Mouse (Mus musculus) gastrocnemius, postnatal 36 days (tissue): ENCODE results near the gene Prkcb. TPM values are rescaled to one million over a fixed set of nuclear protein-coding genes. Genes with fewer than 3 reads are reported as not detected.

ENCODE experiments used
- DNase-seq, 2 experiments: peaks; one replicate each; pipeline ENCODE4 v3.0.0; 2022
- intact Hi-C: fragments of 180-260 bp; cut with DNase I; formaldehyde crosslinking; loops from one replicate; pipeline ENCODE4 v1.15.1; 2025
- total RNA-seq, 2 experiments: library from RNA; stranded (reverse); gene quantifications; 2 replicates each; pipeline ENCODE4 v1.2.3; 2021

The Prkcb gene
- total RNA-seq, 2 experiments from 2014 or later: 1.4 to 1.8 TPM

DNA sequence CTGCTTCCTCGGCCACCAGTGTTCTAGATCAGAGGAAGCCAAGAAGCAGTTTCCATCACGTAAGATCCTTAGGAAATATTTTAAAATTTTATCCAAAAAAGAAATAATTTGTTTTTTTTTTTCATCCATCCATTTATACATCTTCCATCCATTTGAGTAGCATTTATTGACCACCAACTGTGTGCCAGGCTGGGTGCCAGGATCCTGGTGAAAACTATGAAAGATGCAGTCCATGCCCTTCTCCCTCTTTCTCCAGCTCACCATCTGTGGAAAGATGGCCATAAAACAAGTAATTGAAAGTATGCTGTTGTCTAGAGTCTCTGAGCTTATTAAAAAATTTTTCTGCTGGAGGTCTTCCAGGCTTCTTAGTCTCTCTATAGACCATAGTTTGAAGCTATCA lies 341.8 kb downstream of the Prkcb start:
- DNase-seq: no peak
- intact Hi-C loops: no loop called here

DNA sequence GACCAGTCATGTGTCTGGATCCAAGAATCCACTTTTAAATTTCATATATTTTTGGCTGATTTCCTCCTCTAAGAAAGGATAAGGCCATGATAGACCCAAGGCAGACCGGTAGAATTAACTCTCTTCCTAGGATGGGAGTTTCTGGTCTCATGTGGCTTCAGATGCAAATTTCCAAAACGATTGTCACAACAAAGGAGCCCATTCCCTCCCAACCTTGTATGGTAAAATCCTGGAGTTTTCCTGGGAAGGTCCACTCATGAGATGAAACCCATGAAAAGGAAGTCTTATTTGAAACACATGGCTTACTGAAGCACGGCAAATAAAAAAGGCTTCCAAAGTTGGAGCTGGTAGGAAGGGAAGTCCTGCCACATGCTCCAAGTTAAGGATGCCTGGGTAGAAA lies 342.6 kb downstream of the Prkcb start:
- no peak for DNase-seq
- intact Hi-C loops: no loop called here

DNA sequence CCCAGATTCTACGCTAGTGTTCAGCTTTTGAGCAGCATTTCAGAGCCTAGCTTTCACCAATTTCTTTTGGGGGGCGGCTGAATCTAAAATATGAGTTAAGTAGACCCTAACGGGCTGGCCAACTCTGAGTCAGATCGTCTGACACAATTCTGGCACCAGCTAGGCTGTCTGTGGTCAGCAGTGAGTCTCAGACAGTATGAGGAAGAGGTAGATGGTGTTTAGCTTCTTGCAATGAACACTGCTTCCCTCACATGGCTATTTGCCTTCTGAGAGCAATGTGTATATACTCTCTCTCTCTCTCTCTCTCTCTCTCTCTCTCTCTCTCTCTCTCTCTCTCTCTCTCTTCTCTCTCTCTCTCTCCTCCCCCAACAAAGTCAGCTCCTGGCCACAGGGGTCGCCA lies 344.4 kb downstream of the Prkcb start:
- no peak for DNase-seq
- intact Hi-C loops: no loop called here

DNA sequence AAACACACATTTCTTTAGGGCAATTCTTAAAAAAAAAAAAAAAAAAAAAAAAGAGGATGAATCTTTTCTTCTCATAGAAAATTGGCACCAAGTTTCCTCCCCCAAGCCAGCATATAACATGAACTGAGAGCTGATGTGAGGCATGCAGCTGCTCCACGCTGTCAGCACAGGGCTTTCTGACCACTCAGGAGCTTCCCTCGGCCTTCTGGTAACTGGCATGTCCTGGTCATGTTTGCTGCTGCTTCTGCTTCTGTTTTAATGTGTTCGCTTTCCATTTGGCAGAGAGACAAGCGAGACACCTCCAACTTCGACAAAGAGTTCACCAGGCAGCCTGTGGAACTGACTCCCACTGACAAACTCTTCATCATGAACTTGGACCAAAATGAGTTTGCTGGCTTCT lies 344.9 kb downstream of the Prkcb start:
- no peak for DNase-seq
- intact Hi-C loops: no loop called here

DNA sequence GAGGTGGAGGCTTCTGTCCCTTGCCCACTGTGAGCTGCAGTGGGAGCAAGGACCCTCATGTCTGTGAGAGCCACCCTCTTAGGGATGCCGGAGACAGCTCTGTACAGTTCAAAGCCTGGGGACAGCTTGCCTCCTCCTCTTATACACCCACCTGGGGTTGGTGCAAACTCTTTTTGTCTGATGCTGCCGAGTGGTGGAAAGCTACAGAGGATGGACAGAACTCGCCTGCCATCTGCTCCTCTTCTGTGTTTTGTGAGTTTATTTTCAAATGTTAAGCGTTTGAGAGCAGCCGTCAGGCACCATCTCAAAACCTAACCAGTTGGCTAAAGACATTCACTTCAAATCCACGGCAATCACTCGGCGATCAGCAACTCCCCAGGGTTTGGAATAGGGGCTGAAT lies 355.1 kb downstream of the Prkcb start:
- intact Hi-C loops: no loop called here

DNA sequence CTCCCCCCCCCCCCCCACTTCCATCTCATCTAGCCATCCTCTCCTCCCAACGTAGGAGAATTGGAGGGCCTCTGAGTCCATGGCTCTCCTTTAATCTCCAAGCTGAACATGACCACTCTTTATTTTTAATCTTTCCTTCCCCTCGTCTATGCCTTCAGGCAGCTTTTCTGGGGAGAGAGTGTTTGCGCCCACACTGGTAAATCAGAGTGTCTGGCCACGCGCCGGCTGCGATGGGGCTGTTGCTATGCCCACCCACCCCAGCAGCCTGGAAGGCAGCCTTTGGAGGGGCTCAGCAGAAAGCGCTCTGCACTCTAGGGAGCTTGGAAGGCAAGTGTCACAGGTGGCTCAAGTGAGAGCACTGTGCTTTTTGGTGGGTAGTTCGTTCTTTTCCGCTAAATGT lies 360.8 kb downstream of the Prkcb start:
- DNase-seq: no peak
- intact Hi-C loops: no loop called here

More for the DNA sequence above, 355.1 kb downstream of the Prkcb start:
- DNase-seq: no peak

DNA sequence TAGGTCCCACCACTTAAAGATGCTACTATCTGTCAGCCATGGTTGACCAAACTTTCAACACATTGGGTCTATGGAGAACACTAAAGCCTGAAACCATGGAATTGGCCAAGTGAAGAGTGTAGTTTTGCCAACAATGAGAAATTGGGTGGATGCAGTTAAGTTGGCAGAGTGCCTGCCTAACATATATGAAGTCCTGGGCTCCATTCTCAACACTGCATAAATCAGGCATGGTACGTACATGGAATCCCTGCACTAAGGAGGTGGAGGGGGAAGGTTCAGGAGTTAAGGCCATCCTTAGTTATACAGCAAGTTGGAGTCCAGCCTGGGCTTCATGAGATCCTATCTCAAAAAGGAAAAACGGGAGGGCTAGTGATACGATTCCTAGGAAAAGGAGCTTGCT lies 364.0 kb downstream of the Prkcb start:
- no peak for DNase-seq
- intact Hi-C loops: no loop called here

DNA sequence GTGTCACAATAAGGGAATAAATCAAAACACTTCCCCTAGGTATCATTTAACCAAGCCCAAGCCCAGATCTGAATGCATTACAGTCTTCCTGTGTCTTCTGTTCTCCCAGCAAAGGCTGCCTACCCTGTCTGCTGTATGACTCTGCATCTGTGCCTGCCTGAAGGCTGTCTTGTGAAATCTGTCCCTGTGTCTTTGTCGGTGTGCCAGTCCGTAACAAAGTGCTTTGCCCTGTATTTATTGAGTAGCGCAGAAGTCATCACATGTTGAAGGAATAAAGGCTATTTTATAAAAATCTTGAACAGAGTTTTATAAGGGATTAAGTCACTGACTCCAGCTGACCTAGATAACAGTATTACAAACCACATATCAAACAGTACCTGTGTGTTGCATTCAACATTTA lies 368.1 kb downstream of the Prkcb start:
- DNase-seq: no peak
- intact Hi-C loops: no loop called here

DNA sequence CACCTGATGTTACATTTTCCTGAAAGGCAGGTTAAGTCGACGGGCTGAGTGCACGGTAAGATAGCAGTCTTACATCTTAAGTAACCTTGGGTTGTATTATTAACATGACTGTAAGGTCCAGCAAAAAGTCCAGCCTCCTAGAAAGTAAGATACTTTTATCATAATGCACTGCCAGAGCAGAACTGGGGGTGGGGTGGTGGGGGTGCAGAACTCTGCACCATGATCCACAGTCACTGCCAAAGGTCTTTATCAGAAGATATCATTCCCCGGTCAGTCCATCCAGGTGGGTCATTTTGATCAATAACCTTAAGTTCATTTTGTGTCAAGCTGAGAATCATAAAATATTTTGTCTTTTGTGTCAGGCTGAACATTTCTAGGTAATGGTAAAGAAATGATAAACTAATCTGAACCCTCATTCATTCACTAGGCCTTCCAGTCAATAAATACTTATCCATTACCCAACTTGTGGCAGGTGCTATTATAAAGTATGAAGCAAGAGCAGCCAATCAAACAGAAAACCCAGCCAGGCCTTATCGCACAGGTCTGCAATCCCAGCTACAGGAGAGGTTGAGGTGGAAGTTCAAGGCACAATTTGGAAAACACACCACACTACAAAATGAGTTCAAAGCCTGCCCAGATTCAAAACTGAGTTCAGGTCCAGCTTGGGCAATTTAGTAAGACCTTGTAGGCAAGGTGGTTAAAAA lies 369.0 kb downstream of the Prkcb start:
- DNase-seq: no peak
- intact Hi-C loops: no loop called here

DNA sequence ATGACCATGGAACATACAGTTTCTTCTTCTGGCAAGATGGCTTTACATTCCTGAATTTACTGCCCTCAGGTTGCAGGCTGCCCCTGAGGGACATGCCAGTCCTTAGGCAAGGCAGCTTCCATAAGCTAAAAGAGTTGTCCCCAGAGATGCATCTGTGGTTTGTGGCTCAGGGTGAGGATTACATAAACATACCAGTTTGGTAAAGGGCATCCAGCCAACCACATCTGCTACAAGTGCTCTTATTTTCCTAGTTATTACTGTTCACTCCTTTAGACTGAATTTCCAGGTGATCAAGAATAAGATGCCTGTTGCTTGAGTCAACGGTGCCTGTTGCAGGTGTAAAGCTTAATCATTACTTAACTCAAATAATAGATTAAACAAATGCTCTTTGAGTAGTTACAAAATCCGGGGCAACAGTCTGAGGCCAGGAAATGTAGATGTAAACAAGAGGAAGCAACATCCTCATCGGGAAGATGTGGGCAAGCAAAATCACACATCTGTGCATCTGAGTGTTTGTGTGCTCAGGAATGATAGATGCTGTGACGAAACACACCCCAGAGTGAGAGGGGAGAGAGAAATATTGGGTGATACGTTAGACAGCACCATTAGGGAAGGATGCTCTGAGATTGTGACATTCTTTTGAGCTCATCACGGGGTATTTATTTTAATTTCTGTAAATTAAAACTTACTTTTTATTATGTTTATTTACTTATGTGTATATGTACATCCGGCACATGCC lies 376.9 kb downstream of the Prkcb start:
- intact Hi-C loops: loop anchor here (5.0 kb wide), 1 partner anchor 193 kb away; no protein-coding TSS in a partner anchor
- DNase-seq: no peak

DNA sequence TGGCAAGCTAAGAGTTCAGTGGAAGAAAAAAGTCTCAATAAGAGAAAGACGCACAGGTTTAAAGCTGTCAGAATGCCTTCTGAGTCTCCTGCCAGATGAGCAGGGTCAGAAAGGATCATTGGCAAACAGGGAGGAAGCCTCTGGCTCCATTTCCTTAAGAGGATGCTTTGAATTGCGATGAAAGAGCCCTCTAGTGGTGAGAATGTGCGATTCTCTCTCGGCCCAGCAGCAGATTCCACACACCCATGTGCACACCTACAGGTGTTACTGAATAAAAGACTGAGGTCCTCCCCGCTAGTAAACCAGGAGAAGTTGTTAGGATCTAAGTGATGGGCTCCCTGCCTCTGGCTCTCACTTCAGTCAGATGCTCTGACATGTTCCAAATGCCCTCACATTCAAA lies 379.4 kb downstream of the Prkcb start:
- intact Hi-C loops: loop anchor here (5.0 kb wide), 1 partner anchor 196 kb away; no protein-coding TSS in a partner anchor
- DNase-seq: no peak

DNA sequence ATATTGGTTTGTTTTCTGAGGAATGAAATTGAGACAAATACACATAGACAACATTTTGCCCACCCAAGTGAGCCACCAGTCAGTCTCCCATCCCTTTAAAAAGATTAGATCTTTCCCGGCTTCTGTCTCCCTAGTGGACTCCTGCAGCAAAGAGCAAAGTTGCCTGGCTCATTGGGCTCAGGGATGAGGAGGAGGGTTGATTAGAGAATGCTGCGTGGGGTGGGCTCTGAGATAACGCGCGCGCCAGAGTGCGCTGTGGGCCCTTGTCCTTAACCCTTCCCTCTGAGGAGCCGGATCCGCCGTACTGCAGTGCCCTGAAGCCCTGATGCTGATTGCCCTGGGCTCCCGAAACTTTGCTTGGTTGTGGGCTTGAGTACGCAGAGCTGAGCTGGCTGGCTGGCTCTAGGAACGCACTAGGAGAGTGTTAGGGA lies 381.9 kb downstream of the Prkcb start, which contains the start of gene Cacng3:
Cacng3 (plus strand) TSS at position 51 of the 431 bp plus-strand sequence.
- no peak for DNase-seq
- intact Hi-C loops: no loop called here

DNA sequence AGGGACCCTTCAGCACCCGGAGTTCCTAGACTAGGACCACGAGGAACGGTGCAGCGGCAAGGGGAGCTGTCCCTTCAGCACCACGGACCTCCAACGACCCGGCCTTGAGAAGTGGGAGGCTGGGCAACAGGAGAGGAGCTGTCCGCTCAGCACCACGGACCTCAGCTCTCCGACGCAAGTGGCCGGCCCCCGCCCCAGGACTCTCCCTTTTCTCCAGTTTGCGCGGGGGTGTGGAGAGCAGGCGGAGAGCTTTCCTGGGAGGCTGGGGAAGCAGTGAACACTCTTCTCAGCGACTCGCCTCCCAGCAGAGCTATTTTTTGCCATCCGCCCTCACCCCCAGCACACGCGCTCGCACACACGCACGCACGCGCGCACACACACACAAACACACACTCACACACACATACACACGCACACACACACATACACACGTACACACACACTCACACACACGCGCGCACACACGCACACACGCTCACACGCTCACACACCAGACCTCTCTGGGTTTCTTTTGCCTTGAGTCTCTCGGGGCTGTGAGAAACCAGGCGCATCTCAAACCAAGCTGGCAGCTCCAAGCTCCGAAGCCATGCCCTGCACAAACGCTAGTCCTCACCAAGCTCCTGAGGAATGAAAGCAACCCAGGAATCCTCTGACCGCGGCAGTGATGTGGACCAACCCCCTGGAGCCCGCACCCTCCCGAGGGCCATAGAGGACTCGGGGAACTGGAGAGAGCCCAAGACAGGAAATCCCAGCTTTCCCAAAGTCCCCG lies 382.5 kb downstream of the Prkcb start:
- peak; percentile 61 to 67 for DNase-seq
- intact Hi-C loops: no loop called here

DNA sequence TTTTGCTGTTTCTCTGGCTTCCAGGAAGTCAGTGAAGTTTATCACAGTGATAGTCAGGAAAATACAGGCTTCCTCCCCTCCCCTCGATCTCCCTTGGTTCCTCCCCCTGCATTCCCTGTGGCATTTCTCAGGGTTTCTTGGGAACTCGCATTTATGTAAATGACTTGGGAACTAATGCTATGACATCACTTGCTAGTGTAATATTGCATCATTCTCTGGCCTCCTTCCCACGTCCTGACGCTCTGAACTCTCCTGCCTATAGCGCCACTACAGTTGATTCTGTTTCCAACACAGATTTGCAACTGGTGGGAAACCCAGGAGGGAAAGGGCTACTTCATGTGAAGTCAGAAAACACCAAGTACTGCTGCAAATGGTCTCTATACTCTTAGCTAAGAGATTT lies 384.4 kb downstream of the Prkcb start:
- intact Hi-C loops: no loop called here

DNA sequence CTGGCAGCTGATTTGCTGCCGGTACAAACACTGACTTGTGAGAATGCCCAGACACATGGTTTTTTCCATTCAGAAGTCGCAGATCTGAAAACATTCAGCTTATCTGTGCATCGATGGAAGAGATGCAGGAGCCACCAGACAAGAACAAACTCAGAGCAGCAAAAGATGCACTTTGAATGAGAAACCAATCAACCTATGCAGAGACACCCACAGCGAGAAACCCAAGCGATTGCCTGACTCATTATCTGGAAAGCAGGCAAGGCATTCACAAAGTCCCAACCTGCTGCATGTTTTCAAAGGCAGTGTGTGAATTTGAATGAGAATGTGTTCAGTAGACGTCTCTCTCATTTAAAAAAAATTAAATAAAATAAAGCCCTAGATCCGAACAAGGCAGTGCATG lies 386.7 kb downstream of the Prkcb start:
- intact Hi-C loops: no loop called here

More for the DNA sequence above, 384.4 kb downstream of the Prkcb start:
- DNase-seq: no peak

More for the DNA sequence above, 386.7 kb downstream of the Prkcb start:
- no peak for DNase-seq

Other genes with a start within 250 kb of the Prkcb start
- gene Ubfd1, start 221.6 kb upstream of the Prkcb start, total RNA-seq: 10 to 100 TPM; 20.2 to 21.3 TPM
- 1 to 10 TPM; 6.8 to 7.0 TPM for gene Ears2, start 221.5 kb upstream of the Prkcb start, total RNA-seq
- gene Ndufab1, start 186.9 kb upstream of the Prkcb start, total RNA-seq: 100 to 1,000 TPM; 638 to 657 TPM
- gene Palb2, start 155.8 kb upstream of the Prkcb start, total RNA-seq: under 1 TPM; 0.23 to 0.39 TPM
- gene Dctn5, start 155.7 kb upstream of the Prkcb start, total RNA-seq: 10 to 100 TPM; 15.1 to 16.6 TPM
- under 1 TPM; 0.44 to 0.54 TPM for gene Plk1, start 129.3 kb upstream of the Prkcb start, total RNA-seq
- not detected for gene Ern2, start 102.5 kb upstream of the Prkcb start, total RNA-seq
- gene Chp2, start 69.3 kb upstream of the Prkcb start, total RNA-seq: 1 to 10 TPM; 4.5 to 5.3 TPM